Mouse (Mus musculus) embryonic facial prominence, embryonic 14.5 days (tissue): Measurements from ENCODE around the gene Snd1. TPM values are rescaled to one million over a fixed set of nuclear protein-coding genes. Genes with fewer than 3 reads are reported as not detected.
A peak's percentile ranks its signal among the peaks of the same experiment; 100 is the strongest.

Experiments used
- ATAC-seq: fragments of 200-750 bp; cut with Nextera tagmentation; 2 replicates; pipeline ENCODE4 v1.8.0; 2017; ENCODE audit warnings: low read depth, moderate number of reproducible peaks, moderate TSS enrichment
- DNase-seq: peaks from one replicate; pipeline ENCODE4 v3.0.0-alpha.2; 2015; ENCODE audit warnings: low spot score
- H3K27ac ChIP-seq: fragments of 300-500 bp; sonication (generic); replicated peaks from 2 replicates; pipeline ENCODE4 v1.5.1; 2014; ENCODE audit warnings: low read depth, mild to moderate bottlenecking, low read length, moderate library complexity
- H3K27me3 ChIP-seq: fragments of 300-500 bp; sonication (generic); replicated peaks from 2 replicates; pipeline ENCODE4 v1.6.1; 2014; ENCODE audit warnings: low read length; ENCODE audit not compliant: control insufficient read depth, insufficient read depth
- H3K36me3 ChIP-seq: fragments of 300-500 bp; sonication (generic); 2 replicates; pipeline ENCODE4 v1.6.1; 2014; ENCODE audit warnings: low read length, mixed read lengths; ENCODE audit not compliant: control insufficient read depth, insufficient read depth
- H3K4me1 ChIP-seq: fragments of 300-500 bp; sonication (generic); 2 replicates; pipeline ENCODE4 v1.6.1; 2014; ENCODE audit warnings: antibody characterized with exemption, low read length; ENCODE audit not compliant: control insufficient read depth, insufficient read depth
- H3K4me2 ChIP-seq: fragments of 300-500 bp; sonication (generic); 2 replicates; pipeline ENCODE4 v1.6.1; 2014; ENCODE audit warnings: low read depth, mild to moderate bottlenecking, low read length, moderate library complexity, mixed read lengths
- H3K4me3 ChIP-seq: fragments of 300-500 bp; sonication (generic); 2 replicates; pipeline ENCODE4 v1.5.1; 2014; ENCODE audit warnings: low read depth, mild to moderate bottlenecking, low read length
- H3K9ac ChIP-seq: fragments of 300-500 bp; sonication (generic); 2 replicates; pipeline ENCODE4 v1.6.1; 2014; ENCODE audit warnings: low read depth, mild to moderate bottlenecking, low read length, moderate library complexity, mixed read lengths
- H3K9me3 ChIP-seq: fragments of 300-500 bp; sonication (generic); 2 replicates; pipeline ENCODE4 v1.6.1; 2016; ENCODE audit warnings: low read length; ENCODE audit not compliant: control insufficient read depth
- WGBS: fragments of 180-500 bp; shearing (Covaris S2); extraction: QIAGEN DNeasy Blood & Tissue Kit; methylation state at CpG from one replicate; pipeline ENCODE4 v1.1.7; 2014; 5-methylcytosine and 5-hydroxymethylcytosine counted together
- polyA plus RNA-seq: library from polyadenylated mRNA; unstranded; fragments of >200 nt; fragmentation: Nextera tagmentation; extraction: Ambion mirVana; gene quantifications from 2 replicates; pipeline ENCODE4 v1.2.1, GENCODE M21; 2014

Snd1 gene
- polyA plus RNA-seq, 1 experiment from 2014 or later: 111 TPM

- Histone ChIP-seq H3K36me3 (no peaks in the 10 kb centered on the region), H3K4me2 (peak overlapping the region; percentile 57), H3K4me1 (peaks cover 8% of the 10 kb centered on the region; the same call in 1 of the 2 replicates), H3K27me3 (no peaks in the 10 kb centered on the region), H3K9me3 (no peaks in the 10 kb centered on the region), H3K27ac (no peak overlapping the region), H3K9ac (peak overlapping the region; percentile 42), H3K4me3 (peak overlapping the region; percentile 22; the same call in 1 of the 2 replicates)
- DNase-seq: peak; percentile 11
- WGBS: 3% methylated on average over 4 of the region's 13 CpGs
- ATAC-seq: peak; percentile 58
Measured at GRCm38 (mm10) chr6:28931636-28932327, 456.8 kb downstream of the Snd1 start.

- WGBS: 6% methylated on average over 17 of the region's 19 CpGs
- Histone ChIP-seq H3K27ac (no peak overlapping the region), H3K9ac (peak overlapping the region; percentile 34; the same call in 1 of the 2 replicates), H3K4me1 (peaks cover 8% of the 10 kb centered on the region; the same call in 1 of the 2 replicates), H3K4me3 (peak overlapping the region; percentile 22), H3K27me3 (no peaks in the 10 kb centered on the region), H3K36me3 (no peaks in the 10 kb centered on the region), H3K9me3 (no peaks in the 10 kb centered on the region), H3K4me2 (peak overlapping the region; percentile 57)
- ATAC-seq: peak; percentile 66
- peak; percentile 66 for DNase-seq
Measured at GRCm38 (mm10) chr6:28932328-28932937, 457.5 kb downstream of the Snd1 start.

DNA sequence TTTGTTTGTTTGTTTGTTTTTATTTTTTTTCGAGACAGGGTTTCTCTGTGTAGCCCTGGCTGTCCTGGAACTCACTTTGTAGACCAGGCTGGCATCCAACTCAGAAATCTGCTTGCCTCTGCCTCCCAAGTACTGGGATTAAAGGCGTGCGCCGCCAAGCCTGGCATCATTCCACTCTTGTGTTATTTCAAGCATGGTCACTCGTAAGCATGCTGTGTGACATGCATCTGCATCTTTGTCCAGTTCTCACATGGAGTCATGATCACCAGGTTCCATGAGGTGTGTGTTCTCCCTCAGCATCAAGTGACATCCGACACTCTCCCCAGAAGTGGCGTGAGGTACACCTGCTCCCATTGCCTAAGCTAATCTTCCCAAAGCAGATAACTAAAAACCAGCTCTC is 460.8 kb downstream of the Snd1 start:
- no peaks in the 10 kb centered on the region for H3K9me3 ChIP-seq
- H3K36me3 ChIP-seq: no peaks in the 10 kb centered on the region
- 84% methylated on average over 7 of the region's 7 CpGs for WGBS
- no peak overlapping the region for H3K9ac ChIP-seq
- no peak overlapping the region for H3K27ac ChIP-seq
- H3K27me3 ChIP-seq: no peaks in the 10 kb centered on the region
- H3K4me2 ChIP-seq: no peak overlapping the region
- ATAC-seq (no peak), DNase-seq (no peak)
- no peak overlapping the region for H3K4me3 ChIP-seq
- H3K4me1 ChIP-seq: peaks cover 8% of the 10 kb centered on the region; the same call in 1 of the 2 replicates

- Histone ChIP-seq H3K4me1 (no peaks in the 10 kb centered on the region), H3K9me3 (no peaks in the 10 kb centered on the region), H3K36me3 (no peaks in the 10 kb centered on the region), H3K4me2 (no peak overlapping the region), H3K27me3 (no peaks in the 10 kb centered on the region), H3K27ac (no peak overlapping the region), H3K9ac (no peak overlapping the region), H3K4me3 (no peak overlapping the region)
- no peak for ATAC-seq
- no peak for DNase-seq
- 73% methylated on average over 9 of the region's 9 CpGs for WGBS
Measured at GRCm38 (mm10) chr6:28947254-28947653, 472.3 kb downstream of the Snd1 start.

GRCm38 (mm10) chr6:28949269-28949668 is 474.3 kb downstream of the Snd1 start:
- no peak overlapping the region for H3K4me3 ChIP-seq
- H3K4me1 ChIP-seq: no peaks in the 10 kb centered on the region
- H3K27ac ChIP-seq: no peak overlapping the region
- WGBS: 24% methylated on average over 12 of the region's 12 CpGs
- no peak overlapping the region for H3K9ac ChIP-seq
- no peaks in the 10 kb centered on the region for H3K9me3 ChIP-seq
- no peak overlapping the region for H3K4me2 ChIP-seq
- ATAC-seq (no peak), DNase-seq (peak; percentile 29)
- no peaks in the 10 kb centered on the region for H3K36me3 ChIP-seq
- H3K27me3 ChIP-seq: no peaks in the 10 kb centered on the region

DNA sequence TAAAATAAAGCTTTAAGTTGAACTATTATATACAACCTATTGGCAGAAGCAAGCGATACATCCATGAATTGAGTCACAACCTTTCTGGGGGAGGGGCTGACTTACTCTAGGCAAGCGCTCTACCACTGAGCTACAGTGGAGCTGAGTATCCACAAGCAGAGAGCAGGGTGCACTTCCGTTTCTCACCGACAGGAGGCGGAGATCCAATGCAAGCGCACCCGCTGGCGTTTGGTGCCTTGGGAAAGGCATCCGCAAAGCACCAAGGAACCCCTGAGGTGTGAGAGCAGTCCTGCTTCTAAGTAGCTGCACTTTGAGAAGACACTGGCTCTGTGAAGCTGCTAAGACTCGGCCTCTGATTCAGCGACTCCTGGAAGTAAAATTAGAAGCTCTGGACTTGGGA is 480.6 kb downstream of the Snd1 start:
- no peaks in the 10 kb centered on the region for H3K36me3 ChIP-seq
- H3K9ac ChIP-seq: no peak overlapping the region
- no peak for ATAC-seq
- H3K27me3 ChIP-seq: no peaks in the 10 kb centered on the region
- H3K4me3 ChIP-seq: no peak overlapping the region
- no peaks in the 10 kb centered on the region for H3K4me1 ChIP-seq
- peak; percentile 22 for DNase-seq
- 16% methylated on average over 11 of the region's 11 CpGs for WGBS
- no peaks in the 10 kb centered on the region for H3K9me3 ChIP-seq
- H3K27ac ChIP-seq: no peak overlapping the region
- no peak overlapping the region for H3K4me2 ChIP-seq

- Histone ChIP-seq H3K4me1 (no peaks in the 10 kb centered on the region), H3K4me2 (no peak overlapping the region), H3K36me3 (no peaks in the 10 kb centered on the region), H3K27ac (no peak overlapping the region), H3K27me3 (no peaks in the 10 kb centered on the region), H3K9me3 (no peaks in the 10 kb centered on the region), H3K4me3 (no peak overlapping the region), H3K9ac (no peak overlapping the region)
- ATAC-seq: no peak
- DNase-seq: peak; percentile 40
- WGBS: 53% methylated on average over 10 of the region's 10 CpGs
Measured at GRCm38 (mm10) chr6:28957486-28957885, 482.5 kb downstream of the Snd1 start.

DNA sequence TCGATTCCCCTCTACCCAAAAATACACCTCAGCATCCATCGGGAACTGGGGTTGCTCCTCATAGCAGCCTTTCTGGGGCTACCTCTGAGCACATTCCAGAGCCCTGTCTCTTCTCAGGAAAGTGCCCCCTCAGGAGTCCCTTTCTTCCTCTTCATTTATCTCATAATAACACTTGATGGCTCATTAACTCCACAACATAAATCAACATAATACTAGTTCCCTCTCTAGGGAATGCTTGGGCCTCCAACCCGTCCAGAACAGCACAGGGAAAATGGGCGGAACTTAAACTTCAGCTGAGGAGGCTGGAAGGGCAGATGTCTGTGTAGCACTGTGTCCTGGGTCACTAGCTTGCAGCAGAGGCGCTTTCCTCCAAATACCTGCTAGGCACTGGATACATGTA is 488.2 kb downstream of the Snd1 start:
- Histone ChIP-seq H3K9ac (no peak overlapping the region), H3K36me3 (no peaks in the 10 kb centered on the region), H3K9me3 (no peaks in the 10 kb centered on the region), H3K4me2 (no peak overlapping the region), H3K27me3 (no peaks in the 10 kb centered on the region), H3K4me1 (no peaks in the 10 kb centered on the region), H3K4me3 (no peak overlapping the region), H3K27ac (no peak overlapping the region)
- WGBS: 39% methylated on average over 5 of the region's 5 CpGs
- ATAC-seq: no peak
- no peak for DNase-seq

DNA sequence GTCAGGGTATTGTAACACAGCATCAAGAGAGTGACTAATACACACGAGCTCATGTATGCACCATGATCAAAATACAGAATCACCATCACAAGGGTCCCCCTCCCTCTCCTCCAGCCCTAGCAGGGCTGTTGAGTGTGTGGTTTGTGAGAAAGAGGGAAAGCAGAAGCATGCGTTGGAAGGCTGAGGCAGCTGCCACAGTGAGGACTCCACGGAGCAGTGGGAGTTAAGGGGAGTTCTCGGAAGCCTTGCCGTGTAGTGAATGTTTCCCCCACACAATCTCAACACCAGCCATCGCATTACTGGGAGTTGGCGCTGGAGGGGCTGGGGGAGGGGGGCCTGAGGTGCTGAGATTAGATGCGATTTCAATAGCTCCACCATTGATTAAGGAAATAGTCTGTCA is 490.3 kb downstream of the Snd1 start:
- Histone ChIP-seq H3K27me3 (no peaks in the 10 kb centered on the region), H3K4me3 (no peak overlapping the region), H3K4me2 (no peak overlapping the region), H3K4me1 (no peaks in the 10 kb centered on the region), H3K36me3 (no peaks in the 10 kb centered on the region), H3K9me3 (no peaks in the 10 kb centered on the region), H3K27ac (no peak overlapping the region), H3K9ac (no peak overlapping the region)
- DNase-seq (no peak), ATAC-seq (no peak)
- 58% methylated on average over 8 of the region's 8 CpGs for WGBS
